Mouse (Mus musculus): ENCODE measurements around the gene Asb14.
"Not testable (repeated sequence)": the region's sequence is repeated elsewhere in the genome, so short reads cannot be mapped to it uniquely, and the experiment has no call there.

Gene Asb14

DNA sequence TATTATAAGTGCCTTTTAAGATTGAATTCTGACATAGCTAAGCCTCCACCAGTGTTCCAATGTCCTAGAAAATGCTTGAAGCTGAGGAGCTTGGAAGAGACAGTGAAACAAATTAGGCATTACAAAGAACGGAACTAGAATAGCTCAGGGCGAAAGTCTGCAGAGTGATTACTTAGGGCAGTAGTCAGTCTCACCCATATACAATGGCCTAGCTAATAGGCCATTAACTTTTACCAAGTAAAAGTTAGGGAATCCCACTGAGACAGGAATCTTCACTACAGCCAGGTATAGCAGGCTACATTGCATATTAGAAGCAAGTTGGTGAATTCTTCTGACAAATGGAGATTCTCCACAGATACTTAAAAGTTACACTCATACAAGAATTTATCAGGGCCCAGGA is 61.8 kb downstream of the Asb14 start:
- DNase-seq (ENCODE audit: extremely low spot score, low read depth, low spot score) = not testable (repeated sequence)

DNA sequence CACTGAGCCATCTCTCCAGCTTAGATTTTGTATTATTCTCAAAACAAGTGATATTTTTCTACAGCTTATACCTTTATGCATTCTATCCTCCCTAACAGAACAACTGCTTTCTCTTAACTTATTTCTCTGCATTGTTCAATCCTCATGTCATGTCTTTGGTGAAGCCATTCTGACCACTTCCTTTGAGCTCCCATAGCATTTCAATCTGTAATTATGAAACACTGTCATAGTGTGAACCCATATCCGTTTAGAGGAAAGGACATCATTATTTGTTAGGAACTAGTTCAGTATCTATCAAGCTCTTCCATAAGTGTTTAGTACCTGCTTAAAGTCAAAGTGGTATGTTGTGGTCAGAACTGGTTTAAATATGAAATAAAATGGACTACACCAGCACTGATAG is 66.2 kb downstream of the Asb14 start:
- DNase-seq (ENCODE audit: extremely low spot score, low read depth, low spot score) = no peak
